Mouse (Mus musculus): ENCODE data around the gene Rnase12. TPM values are rescaled to one million over a fixed set of nuclear protein-coding genes. Genes with fewer than 3 reads are reported as not detected.

Gene Rnase12
- polyA plus RNA-seq, 1 experiment from 2014 or later, result 16.5 TPM

- Histone ChIP-seq H3K27me3 (ENCODE audit: control insufficient read depth, insufficient read depth, low read length) (no peaks in the 10 kb centered on the region), H3K4me3 (ENCODE audit: low read length) (no peak within 1 kb of the TSS), H3K9ac (ENCODE audit: low read depth, low read length) (no peak within 1 kb of the TSS), H3K27ac (ENCODE audit: low read depth, low read length) (no peak within 1 kb of the TSS), H3K9me3 (ENCODE audit: control insufficient read depth, low read length) (no peaks in the 10 kb centered on the region), H3K4me1 (ENCODE audit: control insufficient read depth, insufficient read depth, low read length) (no peaks in the 10 kb centered on the region), H3K4me2 (replicated peaks; ENCODE audit: low read depth, low read length) (no peak within 1 kb of the TSS), H3K36me3 (ENCODE audit: control insufficient read depth, insufficient read depth, low read length) (no peaks in the 10 kb centered on the region)
- ATAC-seq (ENCODE audit: low FRiP score, low TSS enrichment), result no peak
- WGBS, result 77% methylated on average over 6 of the region's 6 CpGs
Observed at GRCm38 (mm10) chr14:51041769-51042168, 15.7 kb downstream of the Rnase12 start, which contains the start of gene Rnase9. Gene Rnase9 (minus strand): TSS chr14:51041869.

DNA sequence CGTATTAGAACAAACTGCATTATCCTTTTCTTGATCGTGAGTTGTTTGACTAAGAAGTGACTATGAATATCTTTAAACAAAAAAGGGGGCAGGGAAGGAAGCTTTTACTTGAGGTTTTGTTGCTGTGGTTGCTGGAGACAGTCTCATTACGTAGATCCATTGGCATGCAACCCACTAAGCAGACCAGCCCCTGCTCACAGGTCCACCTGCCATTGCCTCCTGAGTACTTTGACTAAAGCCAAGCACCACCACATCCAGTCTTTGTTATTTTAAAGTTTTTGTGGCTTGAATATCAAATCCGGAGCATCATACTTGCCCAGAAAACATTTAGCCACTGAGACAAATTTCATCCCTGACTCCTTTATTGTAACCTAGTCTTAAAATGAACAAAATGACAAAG is 21.2 kb downstream of the Rnase12 start:
- ATAC-seq (ENCODE audit: low FRiP score, low TSS enrichment), result no peak
- Histone ChIP-seq H3K36me3 (ENCODE audit: control insufficient read depth, insufficient read depth, low read length) (no peaks in the 10 kb centered on the region), H3K4me2 (replicated peaks; ENCODE audit: low read depth, low read length) (no peak overlapping the region), H3K9me3 (ENCODE audit: control insufficient read depth, low read length) (no peaks in the 10 kb centered on the region), H3K9ac (ENCODE audit: low read depth, low read length) (no peak overlapping the region), H3K4me3 (ENCODE audit: low read length) (no peak overlapping the region), H3K27ac (ENCODE audit: low read depth, low read length) (no peak overlapping the region), H3K27me3 (ENCODE audit: control insufficient read depth, insufficient read depth, low read length) (no peaks in the 10 kb centered on the region), H3K4me1 (ENCODE audit: control insufficient read depth, insufficient read depth, low read length) (no peaks in the 10 kb centered on the region)
- WGBS, result 81% methylated on average over 4 of the region's 4 CpGs

- no peak overlapping the region for H3K9ac ChIP-seq (ENCODE audit: low read depth, low read length)
- no peaks in the 10 kb centered on the region for H3K4me1 ChIP-seq (ENCODE audit: control insufficient read depth, insufficient read depth, low read length)
- no peak overlapping the region for H3K27ac ChIP-seq (ENCODE audit: low read depth, low read length)
- H3K36me3 ChIP-seq (ENCODE audit: control insufficient read depth, insufficient read depth, low read length), result no peaks in the 10 kb centered on the region
- no peaks in the 10 kb centered on the region for H3K9me3 ChIP-seq (ENCODE audit: control insufficient read depth, low read length)
- ATAC-seq (ENCODE audit: low FRiP score, low TSS enrichment), result no peak
- 13% methylated on average over 1 of the region's 1 CpGs for WGBS
- no peak overlapping the region for H3K4me3 ChIP-seq (ENCODE audit: low read length)
- H3K27me3 ChIP-seq (ENCODE audit: control insufficient read depth, insufficient read depth, low read length), result no peaks in the 10 kb centered on the region
- no peak overlapping the region for H3K4me2 ChIP-seq (replicated peaks; ENCODE audit: low read depth, low read length)
Observed at GRCm38 (mm10) chr14:51035206-51035605, 22.3 kb downstream of the Rnase12 start.

DNA sequence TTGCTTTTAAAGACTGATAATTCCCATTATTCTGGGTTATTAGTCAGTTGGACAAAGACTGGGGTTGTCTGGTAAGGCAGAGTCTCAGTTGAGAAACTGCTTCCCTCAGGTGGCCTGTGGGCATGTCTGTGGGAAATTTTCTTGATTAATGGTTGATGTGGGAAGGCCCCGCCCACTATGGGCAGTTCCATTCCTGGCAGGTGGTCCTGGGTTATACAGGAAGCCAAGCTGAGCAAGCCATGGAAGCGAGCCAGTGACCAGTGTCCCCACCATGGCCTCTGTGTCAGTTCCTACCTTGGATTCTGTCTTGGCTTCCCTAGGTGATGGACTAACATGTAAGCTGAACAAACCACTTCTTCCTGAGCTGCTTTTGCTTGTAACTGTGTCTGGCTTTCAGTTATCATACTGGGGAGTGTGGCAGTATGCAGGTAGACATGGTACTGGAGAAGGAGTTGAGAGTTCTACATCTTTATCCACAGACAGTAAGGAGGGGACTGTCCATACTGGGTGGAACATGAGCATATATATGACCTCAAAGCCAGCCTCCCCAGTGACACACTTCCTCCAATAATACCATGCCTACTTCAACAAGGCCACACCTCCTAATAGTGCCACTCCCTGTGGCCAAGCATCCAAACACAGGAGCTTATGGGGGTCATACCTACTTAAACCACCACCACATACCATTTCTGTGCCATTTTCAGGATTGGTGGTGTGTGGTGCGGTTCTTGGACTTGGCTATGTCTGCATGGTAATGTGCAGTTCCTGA is 29.9 kb downstream of the Rnase12 start:
- no peaks in the 10 kb centered on the region for H3K9me3 ChIP-seq (ENCODE audit: control insufficient read depth, low read length)
- peak; percentile 51 for ATAC-seq (ENCODE audit: low FRiP score, low TSS enrichment)
- no peaks in the 10 kb centered on the region for H3K4me1 ChIP-seq (ENCODE audit: control insufficient read depth, insufficient read depth, low read length)
- H3K4me3 ChIP-seq (ENCODE audit: low read length), result no peak overlapping the region
- H3K9ac ChIP-seq (ENCODE audit: low read depth, low read length), result no peak overlapping the region
- no peak overlapping the region for H3K27ac ChIP-seq (ENCODE audit: low read depth, low read length)
- no peaks in the 10 kb centered on the region for H3K36me3 ChIP-seq (ENCODE audit: control insufficient read depth, insufficient read depth, low read length)
- no peak overlapping the region for H3K4me2 ChIP-seq (replicated peaks; ENCODE audit: low read depth, low read length)
- H3K27me3 ChIP-seq (ENCODE audit: control insufficient read depth, insufficient read depth, low read length), result no peaks in the 10 kb centered on the region
- WGBS, result 65% methylated on average over 3 of the region's 3 CpGs

DNA sequence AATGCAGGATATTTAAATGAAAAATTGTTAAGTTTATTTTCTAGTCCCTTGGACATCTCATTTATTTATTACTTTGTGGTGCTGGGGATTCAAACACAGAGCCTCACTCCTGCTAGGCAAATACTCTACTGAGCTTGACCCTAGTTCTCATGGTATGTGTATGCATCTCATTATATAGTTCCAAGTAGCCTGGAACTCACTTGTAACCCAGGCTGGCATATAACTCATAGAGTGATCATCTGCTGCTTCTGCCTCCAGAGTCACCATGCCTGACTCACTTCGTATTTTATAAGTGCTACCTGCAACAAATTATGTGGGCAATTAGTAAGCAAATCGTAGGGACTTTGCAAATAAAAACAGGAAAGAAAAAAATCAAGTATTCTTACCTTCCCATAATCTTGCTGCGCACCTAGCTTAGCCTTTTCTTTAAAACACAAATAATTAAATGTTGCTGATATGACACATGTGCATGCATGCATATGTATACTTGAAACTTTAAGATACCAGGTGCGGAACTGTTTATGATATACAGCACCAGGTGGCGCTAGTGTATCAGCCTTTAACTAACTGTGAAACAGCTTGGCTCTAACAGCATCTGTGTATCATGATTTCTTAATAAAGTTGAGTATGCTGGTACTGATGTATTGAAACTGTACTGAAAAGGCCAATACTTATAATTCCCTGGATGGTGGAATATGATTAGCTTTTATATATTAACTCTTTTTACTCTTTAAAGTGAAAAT is 30.9 kb downstream of the Rnase12 start:
- H3K27ac ChIP-seq (ENCODE audit: low read depth, low read length), result no peak overlapping the region
- WGBS, result 38% methylated on average over 5 of the region's 5 CpGs
- no peaks in the 10 kb centered on the region for H3K4me1 ChIP-seq (ENCODE audit: control insufficient read depth, insufficient read depth, low read length)
- peak; percentile 60; the same call in 1 of the 2 replicates for ATAC-seq (ENCODE audit: low FRiP score, low TSS enrichment)
- H3K4me2 ChIP-seq (replicated peaks; ENCODE audit: low read depth, low read length), result no peak overlapping the region
- H3K9ac ChIP-seq (ENCODE audit: low read depth, low read length), result no peak overlapping the region
- no peaks in the 10 kb centered on the region for H3K9me3 ChIP-seq (ENCODE audit: control insufficient read depth, low read length)
- no peaks in the 10 kb centered on the region for H3K36me3 ChIP-seq (ENCODE audit: control insufficient read depth, insufficient read depth, low read length)
- H3K27me3 ChIP-seq (ENCODE audit: control insufficient read depth, insufficient read depth, low read length), result no peaks in the 10 kb centered on the region
- no peak overlapping the region for H3K4me3 ChIP-seq (ENCODE audit: low read length)

DNA sequence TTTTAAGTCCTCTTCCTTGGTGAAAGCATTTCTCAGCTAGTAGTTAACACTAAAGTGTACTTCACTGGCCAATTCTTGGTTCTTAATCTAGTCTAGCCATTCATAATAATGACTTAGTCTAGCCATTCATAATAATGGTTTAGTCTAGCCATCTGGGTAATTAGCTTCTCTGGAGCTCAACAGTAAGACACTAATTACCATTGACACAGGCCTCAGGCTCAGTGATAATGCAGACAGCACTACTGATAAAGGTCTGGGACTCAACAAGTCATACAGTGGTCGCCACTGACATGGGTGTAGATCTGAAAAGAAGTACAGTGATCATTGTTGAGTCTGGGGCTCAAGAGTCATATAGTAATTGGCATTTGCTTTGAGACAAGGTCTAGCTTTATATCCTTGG is 32.6 kb downstream of the Rnase12 start:
- no peak for ATAC-seq (ENCODE audit: low FRiP score, low TSS enrichment)
- H3K9me3 ChIP-seq (ENCODE audit: control insufficient read depth, low read length), result no peaks in the 10 kb centered on the region
- WGBS, result 89% methylated on average over 1 of the region's 1 CpGs
- no peak overlapping the region for H3K4me2 ChIP-seq (replicated peaks; ENCODE audit: low read depth, low read length)
- no peaks in the 10 kb centered on the region for H3K27me3 ChIP-seq (ENCODE audit: control insufficient read depth, insufficient read depth, low read length)
- no peaks in the 10 kb centered on the region for H3K36me3 ChIP-seq (ENCODE audit: control insufficient read depth, insufficient read depth, low read length)
- no peak overlapping the region for H3K9ac ChIP-seq (ENCODE audit: low read depth, low read length)
- H3K4me1 ChIP-seq (ENCODE audit: control insufficient read depth, insufficient read depth, low read length), result no peaks in the 10 kb centered on the region
- H3K4me3 ChIP-seq (ENCODE audit: low read length), result no peak overlapping the region
- H3K27ac ChIP-seq (ENCODE audit: low read depth, low read length), result no peak overlapping the region

DNA sequence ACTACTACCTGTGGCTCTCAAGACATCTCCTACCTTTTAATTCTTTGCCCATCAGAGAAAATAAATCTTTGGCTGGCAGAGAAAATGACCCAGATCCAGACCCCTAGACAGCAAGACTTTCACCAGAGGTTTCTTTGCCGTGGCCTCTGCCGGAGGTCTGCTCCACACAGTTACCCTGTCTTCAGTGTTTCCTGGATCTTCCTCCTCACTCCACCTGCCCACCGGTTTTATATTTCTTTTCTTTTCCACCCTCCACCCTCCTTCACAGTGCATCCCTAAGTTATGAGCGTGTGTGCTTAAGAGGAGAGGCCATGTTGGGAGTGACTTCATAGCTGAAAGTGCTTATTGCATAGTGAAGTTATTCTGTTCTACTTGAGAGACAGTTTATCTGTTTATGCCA is 34.0 kb downstream of the Rnase12 start:
- peak; percentile 54; the same call in 1 of the 2 replicates for ATAC-seq (ENCODE audit: low FRiP score, low TSS enrichment)
- WGBS, result 45% methylated on average over 4 of the region's 4 CpGs
- H3K36me3 ChIP-seq (ENCODE audit: control insufficient read depth, insufficient read depth, low read length), result no peaks in the 10 kb centered on the region

GRCm38 (mm10) chr14:51017256-51017655 is 40.2 kb downstream of the Rnase12 start:
- Histone ChIP-seq H3K4me1 (ENCODE audit: control insufficient read depth, insufficient read depth, low read length) (no peaks in the 10 kb centered on the region), H3K27ac (ENCODE audit: low read depth, low read length) (no peak overlapping the region), H3K27me3 (ENCODE audit: control insufficient read depth, insufficient read depth, low read length) (no peaks in the 10 kb centered on the region), H3K4me3 (ENCODE audit: low read length) (no peak overlapping the region), H3K9ac (ENCODE audit: low read depth, low read length) (no peak overlapping the region), H3K36me3 (ENCODE audit: control insufficient read depth, insufficient read depth, low read length) (no peaks in the 10 kb centered on the region), H3K9me3 (ENCODE audit: control insufficient read depth, low read length) (no peaks in the 10 kb centered on the region), H3K4me2 (replicated peaks; ENCODE audit: low read depth, low read length) (no peak overlapping the region)
- 80% methylated on average over 3 of the region's 3 CpGs for WGBS
- ATAC-seq (ENCODE audit: low FRiP score, low TSS enrichment), result no peak

More for the DNA sequence above, 34.0 kb downstream of the Rnase12 start:
- H3K4me2 ChIP-seq (replicated peaks; ENCODE audit: low read depth, low read length), result no peak overlapping the region
- no peaks in the 10 kb centered on the region for H3K27me3 ChIP-seq (ENCODE audit: control insufficient read depth, insufficient read depth, low read length)
- H3K27ac ChIP-seq (ENCODE audit: low read depth, low read length), result no peak overlapping the region
- H3K9ac ChIP-seq (ENCODE audit: low read depth, low read length), result no peak overlapping the region
- no peak overlapping the region for H3K4me3 ChIP-seq (ENCODE audit: low read length)
- no peaks in the 10 kb centered on the region for H3K9me3 ChIP-seq (ENCODE audit: control insufficient read depth, low read length)
- no peaks in the 10 kb centered on the region for H3K4me1 ChIP-seq (ENCODE audit: control insufficient read depth, insufficient read depth, low read length)

DNA sequence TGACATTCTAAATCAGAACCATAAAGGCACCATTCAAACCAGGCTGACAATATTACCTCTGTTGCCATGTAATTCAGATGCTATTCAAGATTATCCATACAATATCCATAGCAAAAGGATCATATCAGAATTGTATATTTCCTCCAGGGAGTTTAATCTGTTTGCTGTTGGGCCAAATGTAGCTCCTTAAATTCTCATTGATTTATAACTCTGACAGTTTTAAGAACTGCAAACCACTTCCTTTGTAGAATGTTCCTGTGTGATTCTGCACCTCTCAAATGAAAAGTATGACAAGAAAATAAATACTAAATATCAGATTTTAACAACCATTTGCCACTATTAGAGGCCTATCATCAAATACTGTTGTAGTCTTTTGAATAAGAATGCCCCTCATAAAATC is 41.7 kb downstream of the Rnase12 start:
- no peaks in the 10 kb centered on the region for H3K9me3 ChIP-seq (ENCODE audit: control insufficient read depth, low read length)
- no peak for ATAC-seq (ENCODE audit: low FRiP score, low TSS enrichment)

More for the DNA sequence above, 41.7 kb downstream of the Rnase12 start:
- Histone ChIP-seq H3K27me3 (ENCODE audit: control insufficient read depth, insufficient read depth, low read length) (no peaks in the 10 kb centered on the region), H3K4me2 (replicated peaks; ENCODE audit: low read depth, low read length) (no peak overlapping the region), H3K36me3 (ENCODE audit: control insufficient read depth, insufficient read depth, low read length) (no peaks in the 10 kb centered on the region), H3K4me3 (ENCODE audit: low read length) (no peak overlapping the region), H3K4me1 (ENCODE audit: control insufficient read depth, insufficient read depth, low read length) (no peaks in the 10 kb centered on the region), H3K27ac (ENCODE audit: low read depth, low read length) (no peak overlapping the region), H3K9ac (ENCODE audit: low read depth, low read length) (no peak overlapping the region)

Measured in kidney, embryonic 14.5 days (tissue).